Mouse (Mus musculus): ENCODE measurements around the gene Thbd. TPM values are rescaled to one million over a fixed set of nuclear protein-coding genes. Genes with fewer than 3 reads are reported as not detected.

The Thbd gene
- polyA plus RNA-seq, 1 experiment from 2014 or later: 1.7 TPM

DNA sequence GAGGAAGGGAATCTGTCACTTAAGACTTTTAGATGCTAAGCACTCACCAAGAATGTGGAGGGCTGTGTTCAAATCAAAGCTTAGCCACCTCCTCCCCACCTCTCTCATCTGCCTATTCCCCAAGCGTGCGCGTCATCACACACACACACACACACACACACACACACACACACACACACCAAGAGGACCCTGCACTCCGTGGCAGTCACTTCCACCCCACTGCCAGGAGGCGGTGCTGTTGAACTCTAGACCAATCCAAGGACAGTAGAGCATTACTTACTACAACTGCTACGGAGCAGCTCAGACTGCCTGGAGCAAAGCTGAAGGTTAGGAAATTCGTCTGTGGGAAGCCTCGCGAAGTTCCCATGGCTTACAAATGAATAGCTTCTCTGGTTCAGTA is 1.2 kb upstream of the Thbd start:
- WGBS (ENCODE audit: insufficient replicate concordance): 4% methylated on average over 9 of the region's 9 CpGs
- Histone ChIP-seq H3K4me2 (ENCODE audit: low read depth, low read length) (0 out of 2 replicates have a peak overlapping the region, but pooled peaks have one; percentile 1), H3K27ac (ENCODE audit: low read length) (no peak overlapping the region), H3K27me3 (ENCODE audit: control insufficient read depth, insufficient read depth, low read depth, low read length) (peaks cover 24% of the 10 kb centered on the region), H3K36me3 (ENCODE audit: control insufficient read depth, insufficient read depth) (no peaks in the 10 kb centered on the region), H3K9ac (ENCODE audit: low read depth, low read length) (no peak overlapping the region), H3K9me3 (replicated peaks; ENCODE audit: control insufficient read depth, low read length) (no peaks in the 10 kb centered on the region), H3K4me3 (ENCODE audit: low read depth, low read length) (no peak overlapping the region), H3K4me1 (ENCODE audit: control insufficient read depth, low read depth, low read length) (peaks cover 6% of the 10 kb centered on the region)
- ATAC-seq (ENCODE audit: low read depth): peak; percentile 59; the same call in 1 of the 2 replicates

DNA sequence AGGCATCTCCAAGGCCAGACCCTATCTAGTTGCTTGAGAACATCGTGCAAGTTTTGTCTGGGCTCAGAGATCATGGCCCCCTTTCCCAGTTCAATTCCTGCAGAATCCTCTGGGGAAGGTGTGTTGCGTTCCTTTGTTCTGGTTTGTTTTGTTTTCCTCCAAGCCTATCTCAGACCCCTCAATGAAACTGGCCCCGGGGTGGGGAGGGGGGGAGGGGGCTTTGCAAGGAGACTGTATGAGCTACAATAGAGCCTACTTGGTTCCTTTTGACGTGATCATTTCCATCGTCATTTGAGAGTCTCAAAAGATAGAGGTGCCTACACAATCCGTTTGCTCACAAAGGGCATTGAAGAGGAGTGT is 753 bp upstream of the Thbd start:
- Histone ChIP-seq H3K36me3 (ENCODE audit: control insufficient read depth, insufficient read depth) (no peaks in the 10 kb centered on the region), H3K4me2 (ENCODE audit: low read depth, low read length) (peak overlapping the region; percentile 57; the same call in 1 of the 2 replicates), H3K27me3 (ENCODE audit: control insufficient read depth, insufficient read depth, low read depth, low read length) (peaks cover 24% of the 10 kb centered on the region), H3K9ac (ENCODE audit: low read depth, low read length) (no peak overlapping the region), H3K27ac (ENCODE audit: low read length) (no peak overlapping the region), H3K9me3 (replicated peaks; ENCODE audit: control insufficient read depth, low read length) (no peaks in the 10 kb centered on the region), H3K4me3 (ENCODE audit: low read depth, low read length) (no peak overlapping the region; the same call in 1 of the 2 replicates), H3K4me1 (ENCODE audit: control insufficient read depth, low read depth, low read length) (peaks cover 6% of the 10 kb centered on the region)
- WGBS (ENCODE audit: insufficient replicate concordance): 7% methylated on average over 6 of the region's 6 CpGs
- no peak for ATAC-seq (ENCODE audit: low read depth)

DNA sequence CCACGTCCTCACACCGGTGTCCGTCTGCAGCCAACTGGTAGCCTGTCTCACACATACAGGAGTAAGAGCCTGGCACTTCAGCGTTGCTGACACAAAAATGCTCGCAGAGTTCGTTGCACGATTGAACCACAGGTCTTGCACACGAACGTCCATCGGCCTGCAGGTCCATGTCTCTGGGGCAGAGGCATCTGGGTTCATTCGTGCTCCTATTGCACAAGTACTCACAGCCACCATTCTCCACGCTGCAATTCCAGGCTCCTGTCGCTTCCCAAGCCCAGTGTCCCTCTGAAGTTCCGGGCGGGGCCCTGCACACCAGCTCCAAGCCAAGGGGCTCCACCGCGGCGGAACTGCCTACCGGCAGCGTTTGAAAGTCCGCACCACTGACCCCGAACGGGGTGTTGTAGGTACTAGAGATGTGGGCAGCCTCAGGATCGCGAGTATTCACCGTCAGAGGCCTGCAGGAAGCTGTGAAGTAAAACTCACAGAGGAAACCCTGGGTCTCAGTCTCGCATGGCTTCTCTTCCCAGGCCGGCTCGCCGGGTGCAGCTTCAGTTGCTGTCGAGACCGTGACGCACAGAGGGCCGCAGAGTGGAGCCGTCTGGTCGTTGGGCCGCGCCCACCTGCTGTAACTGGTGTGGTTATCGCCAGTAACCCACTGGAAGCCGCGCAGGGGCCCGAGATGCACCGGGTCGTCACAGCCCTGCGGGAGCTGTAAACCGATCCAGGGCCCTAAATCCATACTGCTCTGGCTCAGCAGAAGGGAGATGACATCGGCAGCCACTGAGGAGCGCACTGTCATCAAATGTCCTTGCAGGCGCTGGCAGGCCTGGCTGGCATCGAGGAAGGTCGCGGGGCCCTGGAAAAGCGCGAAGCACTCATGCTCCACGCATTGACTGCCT is 768 bp downstream of the Thbd start:
- peak; percentile 24; the same call in 1 of the 2 replicates for ATAC-seq (ENCODE audit: low read depth)
- peak overlapping the region; percentile 28; the same call in 1 of the 2 replicates for H3K9ac ChIP-seq (ENCODE audit: low read depth, low read length)
- H3K36me3 ChIP-seq (ENCODE audit: control insufficient read depth, insufficient read depth): no peaks in the 10 kb centered on the region
- peaks cover 6% of the 10 kb centered on the region for H3K4me1 ChIP-seq (ENCODE audit: control insufficient read depth, low read depth, low read length)
- H3K4me3 ChIP-seq (ENCODE audit: low read depth, low read length): peak overlapping the region; percentile 50
- H3K27ac ChIP-seq (ENCODE audit: low read length): 0 out of 2 replicates have a peak overlapping the region, but pooled peaks have one; percentile 24
- no peaks in the 10 kb centered on the region for H3K9me3 ChIP-seq (replicated peaks; ENCODE audit: control insufficient read depth, low read length)
- H3K27me3 ChIP-seq (ENCODE audit: control insufficient read depth, insufficient read depth, low read depth, low read length): peaks cover 24% of the 10 kb centered on the region
- H3K4me2 ChIP-seq (ENCODE audit: low read depth, low read length): peak overlapping the region; percentile 57
- WGBS (ENCODE audit: insufficient replicate concordance): 2% methylated on average over 55 of the region's 55 CpGs

DNA sequence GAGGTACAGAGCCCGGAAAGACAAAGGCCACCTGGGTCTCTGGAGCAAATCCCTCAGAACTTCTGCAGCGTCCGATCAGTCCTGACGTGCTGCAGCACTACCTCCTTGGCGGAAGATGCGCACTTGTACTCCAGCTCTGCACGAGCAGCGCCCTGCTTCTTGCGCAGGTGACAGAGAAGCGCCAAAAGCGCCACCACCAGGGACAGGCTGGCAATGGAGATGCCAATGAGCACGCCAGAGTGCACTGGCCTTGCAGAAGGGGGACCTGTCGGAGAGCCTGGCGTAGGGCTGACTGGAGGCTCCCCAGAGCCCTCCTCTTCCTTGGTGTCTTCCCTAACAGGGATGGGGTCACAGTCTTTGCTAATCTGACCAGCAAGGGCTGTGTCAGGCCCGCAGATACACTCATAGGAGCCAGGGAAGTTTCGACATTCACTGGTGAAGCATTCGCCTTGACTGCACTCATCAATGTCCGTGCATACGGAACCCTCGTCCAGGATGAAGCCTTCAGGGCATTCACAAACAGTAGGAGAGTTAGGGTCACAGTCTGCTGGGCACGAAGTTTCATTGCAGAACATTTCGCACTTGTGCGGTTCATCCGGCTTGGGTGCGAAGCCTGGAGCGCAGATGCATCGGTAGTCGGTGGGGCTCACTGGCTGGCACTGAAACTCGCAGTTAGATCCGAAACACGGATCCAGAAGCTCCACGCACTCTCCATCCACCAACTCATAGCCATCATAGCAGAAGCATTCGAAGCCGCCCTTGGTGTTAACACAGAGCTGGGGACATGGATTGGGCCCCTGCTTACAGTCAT is 1.6 kb downstream of the Thbd start:
- Histone ChIP-seq H3K4me2 (ENCODE audit: low read depth, low read length) (peak overlapping the region; percentile 57), H3K27ac (ENCODE audit: low read length) (no peak overlapping the region), H3K36me3 (ENCODE audit: control insufficient read depth, insufficient read depth) (no peaks in the 10 kb centered on the region), H3K27me3 (ENCODE audit: control insufficient read depth, insufficient read depth, low read depth, low read length) (peaks cover 24% of the 10 kb centered on the region), H3K4me1 (ENCODE audit: control insufficient read depth, low read depth, low read length) (peaks cover 6% of the 10 kb centered on the region), H3K9me3 (replicated peaks; ENCODE audit: control insufficient read depth, low read length) (no peaks in the 10 kb centered on the region), H3K9ac (ENCODE audit: low read depth, low read length) (no peak overlapping the region), H3K4me3 (ENCODE audit: low read depth, low read length) (peak overlapping the region; percentile 50)
- WGBS (ENCODE audit: insufficient replicate concordance): 11% methylated on average over 34 of the region's 34 CpGs
- ATAC-seq (ENCODE audit: low read depth): 0 out of 2 replicates have a peak, but pooled peaks have one; percentile 12

DNA sequence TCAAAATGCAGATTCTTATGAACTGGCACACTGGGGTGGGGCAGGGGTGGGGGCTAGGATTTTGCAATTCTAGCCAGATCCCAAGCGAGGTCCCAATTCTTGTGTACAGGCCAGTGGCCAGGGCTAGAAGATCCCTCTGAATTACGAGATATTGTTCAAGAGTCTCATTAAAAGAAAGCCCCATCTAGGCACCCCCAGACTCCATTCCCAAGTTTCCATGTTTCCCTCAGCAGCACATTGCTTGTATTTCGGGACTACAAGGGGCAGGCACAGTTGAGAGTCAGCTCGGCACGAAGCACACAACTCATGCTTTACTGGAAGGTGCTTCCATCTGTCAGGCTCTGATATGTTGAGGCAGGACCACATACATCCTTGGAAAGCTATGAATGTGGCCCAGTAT is 3.1 kb downstream of the Thbd start:
- Histone ChIP-seq H3K4me1 (ENCODE audit: control insufficient read depth, low read depth, low read length) (peaks cover 6% of the 10 kb centered on the region), H3K27me3 (ENCODE audit: control insufficient read depth, insufficient read depth, low read depth, low read length) (peaks cover 24% of the 10 kb centered on the region), H3K36me3 (ENCODE audit: control insufficient read depth, insufficient read depth) (no peaks in the 10 kb centered on the region), H3K27ac (ENCODE audit: low read length) (no peak overlapping the region), H3K9me3 (replicated peaks; ENCODE audit: control insufficient read depth, low read length) (no peaks in the 10 kb centered on the region), H3K4me2 (ENCODE audit: low read depth, low read length) (no peak overlapping the region), H3K9ac (ENCODE audit: low read depth, low read length) (no peak overlapping the region), H3K4me3 (ENCODE audit: low read depth, low read length) (no peak overlapping the region)
- WGBS (ENCODE audit: insufficient replicate concordance): 55% methylated on average over 5 of the region's 5 CpGs
- ATAC-seq (ENCODE audit: low read depth): no peak

DNA sequence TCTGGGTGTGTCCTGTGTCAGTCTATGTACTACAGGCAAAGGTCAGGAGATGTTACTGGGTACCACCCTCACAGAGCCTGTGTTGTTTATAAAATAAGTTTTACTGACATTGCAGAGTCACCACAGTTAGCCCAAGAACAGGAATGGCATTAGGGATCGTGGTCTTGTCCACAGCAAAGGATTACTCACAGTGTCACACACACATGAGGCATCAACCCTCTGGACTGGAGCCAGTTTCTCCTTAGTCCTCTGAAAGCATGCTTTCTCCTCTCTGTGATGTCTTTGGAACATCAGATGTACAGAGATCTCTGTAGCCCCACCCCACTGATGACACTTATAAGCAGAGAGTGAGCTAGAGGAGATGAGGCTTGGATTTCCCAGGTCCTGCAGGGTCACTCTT is 5.8 kb downstream of the Thbd start:
- H3K4me2 ChIP-seq (ENCODE audit: low read depth, low read length): no peak overlapping the region
- no peak overlapping the region for H3K27ac ChIP-seq (ENCODE audit: low read length)
- no peak for ATAC-seq (ENCODE audit: low read depth)
- no peak overlapping the region for H3K9ac ChIP-seq (ENCODE audit: low read depth, low read length)
- H3K36me3 ChIP-seq (ENCODE audit: control insufficient read depth, insufficient read depth): no peaks in the 10 kb centered on the region
- no peak overlapping the region for H3K4me3 ChIP-seq (ENCODE audit: low read depth, low read length)
- WGBS (ENCODE audit: insufficient replicate concordance): 53% methylated on average over 1 of the region's 1 CpGs
- peaks cover 2% of the 10 kb centered on the region for H3K4me1 ChIP-seq (ENCODE audit: control insufficient read depth, low read depth, low read length)
- no peaks in the 10 kb centered on the region for H3K9me3 ChIP-seq (replicated peaks; ENCODE audit: control insufficient read depth, low read length)
- peaks cover 14% of the 10 kb centered on the region for H3K27me3 ChIP-seq (ENCODE audit: control insufficient read depth, insufficient read depth, low read depth, low read length)

DNA sequence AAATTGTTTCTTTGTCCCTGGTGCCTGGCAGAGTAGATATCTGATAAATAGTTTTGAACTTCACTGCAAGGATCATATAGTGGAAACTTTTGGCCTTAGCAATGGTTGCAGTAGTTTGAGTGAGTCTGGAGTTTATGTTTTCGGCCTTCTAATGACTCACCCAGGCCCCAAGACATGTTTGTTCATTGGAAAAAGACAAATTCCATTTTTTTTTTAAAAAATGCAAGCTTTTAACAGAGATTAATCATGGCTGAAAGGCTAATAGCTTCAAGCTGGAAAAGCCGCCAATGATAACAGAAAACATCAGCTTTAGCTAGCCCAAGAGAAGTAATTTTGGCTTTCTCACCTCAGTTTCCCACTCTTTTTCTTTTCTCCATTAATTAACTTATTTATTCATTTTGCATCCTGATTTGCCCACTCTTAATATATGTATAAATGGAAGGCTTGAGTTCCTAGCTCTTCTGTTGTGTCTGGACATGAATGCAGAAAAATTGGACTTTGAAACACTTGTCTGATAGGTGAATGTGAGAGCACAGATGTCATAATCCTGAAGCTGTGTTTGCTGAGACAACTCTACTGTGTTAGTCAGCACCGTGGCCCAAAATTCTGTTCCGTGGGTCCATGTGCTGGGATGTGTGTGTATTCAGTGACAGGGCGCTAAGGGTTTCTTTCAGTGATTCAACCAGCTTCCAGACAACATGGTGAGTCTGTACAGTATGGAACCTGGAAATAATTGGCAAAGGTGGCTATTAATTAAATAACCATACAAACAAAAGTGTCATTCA is 8.9 kb downstream of the Thbd start:
- H3K9me3 ChIP-seq (replicated peaks; ENCODE audit: control insufficient read depth, low read length): no peaks in the 10 kb centered on the region
- no peak for ATAC-seq (ENCODE audit: low read depth)
- no peak overlapping the region for H3K4me2 ChIP-seq (ENCODE audit: low read depth, low read length)
- H3K27ac ChIP-seq (ENCODE audit: low read length): no peak overlapping the region
- H3K27me3 ChIP-seq (ENCODE audit: control insufficient read depth, insufficient read depth, low read depth, low read length): peaks cover 20% of the 10 kb centered on the region
- WGBS (ENCODE audit: insufficient replicate concordance): 64% methylated on average over 5 of the region's 5 CpGs
- no peaks in the 10 kb centered on the region for H3K36me3 ChIP-seq (ENCODE audit: control insufficient read depth, insufficient read depth)
- no peak overlapping the region for H3K9ac ChIP-seq (ENCODE audit: low read depth, low read length)
- H3K4me1 ChIP-seq (ENCODE audit: control insufficient read depth, low read depth, low read length): no peaks in the 10 kb centered on the region; the same call in 1 of the 2 replicates
- H3K4me3 ChIP-seq (ENCODE audit: low read depth, low read length): no peak overlapping the region

DNA sequence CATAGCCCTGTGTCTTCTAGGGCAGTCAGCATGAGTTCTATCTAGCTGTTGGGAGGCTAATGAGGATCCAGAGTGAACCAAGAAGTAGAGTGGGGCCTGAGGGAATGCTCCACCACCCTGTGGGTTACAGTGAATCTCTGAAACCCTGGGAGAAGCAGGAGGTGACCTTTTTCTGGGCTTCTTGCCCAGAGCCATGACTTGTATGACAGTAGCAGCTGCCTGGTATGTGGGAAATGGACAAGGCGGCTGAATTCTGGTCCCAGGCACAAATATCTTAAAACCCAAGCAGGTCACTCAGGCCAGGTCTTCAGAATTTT is 10.2 kb downstream of the Thbd start:
- WGBS (ENCODE audit: insufficient replicate concordance): 62% methylated on average over 1 of the region's 1 CpGs
- H3K36me3 ChIP-seq (ENCODE audit: control insufficient read depth, insufficient read depth): no peaks in the 10 kb centered on the region
- H3K4me1 ChIP-seq (ENCODE audit: control insufficient read depth, low read depth, low read length): peaks cover 2% of the 10 kb centered on the region; the same call in 1 of the 2 replicates
- H3K4me3 ChIP-seq (ENCODE audit: low read depth, low read length): no peak overlapping the region
- no peak overlapping the region for H3K4me2 ChIP-seq (ENCODE audit: low read depth, low read length)
- H3K9me3 ChIP-seq (replicated peaks; ENCODE audit: control insufficient read depth, low read length): no peaks in the 10 kb centered on the region
- H3K27ac ChIP-seq (ENCODE audit: low read length): no peak overlapping the region
- H3K9ac ChIP-seq (ENCODE audit: low read depth, low read length): no peak overlapping the region
- peaks cover 20% of the 10 kb centered on the region for H3K27me3 ChIP-seq (ENCODE audit: control insufficient read depth, insufficient read depth, low read depth, low read length)
- ATAC-seq (ENCODE audit: low read depth): no peak
